Mouse (Mus musculus): ENCODE results near the gene Epm2a.
A peak's percentile ranks its signal among the peaks of the same experiment; 100 is the strongest.

DNA sequence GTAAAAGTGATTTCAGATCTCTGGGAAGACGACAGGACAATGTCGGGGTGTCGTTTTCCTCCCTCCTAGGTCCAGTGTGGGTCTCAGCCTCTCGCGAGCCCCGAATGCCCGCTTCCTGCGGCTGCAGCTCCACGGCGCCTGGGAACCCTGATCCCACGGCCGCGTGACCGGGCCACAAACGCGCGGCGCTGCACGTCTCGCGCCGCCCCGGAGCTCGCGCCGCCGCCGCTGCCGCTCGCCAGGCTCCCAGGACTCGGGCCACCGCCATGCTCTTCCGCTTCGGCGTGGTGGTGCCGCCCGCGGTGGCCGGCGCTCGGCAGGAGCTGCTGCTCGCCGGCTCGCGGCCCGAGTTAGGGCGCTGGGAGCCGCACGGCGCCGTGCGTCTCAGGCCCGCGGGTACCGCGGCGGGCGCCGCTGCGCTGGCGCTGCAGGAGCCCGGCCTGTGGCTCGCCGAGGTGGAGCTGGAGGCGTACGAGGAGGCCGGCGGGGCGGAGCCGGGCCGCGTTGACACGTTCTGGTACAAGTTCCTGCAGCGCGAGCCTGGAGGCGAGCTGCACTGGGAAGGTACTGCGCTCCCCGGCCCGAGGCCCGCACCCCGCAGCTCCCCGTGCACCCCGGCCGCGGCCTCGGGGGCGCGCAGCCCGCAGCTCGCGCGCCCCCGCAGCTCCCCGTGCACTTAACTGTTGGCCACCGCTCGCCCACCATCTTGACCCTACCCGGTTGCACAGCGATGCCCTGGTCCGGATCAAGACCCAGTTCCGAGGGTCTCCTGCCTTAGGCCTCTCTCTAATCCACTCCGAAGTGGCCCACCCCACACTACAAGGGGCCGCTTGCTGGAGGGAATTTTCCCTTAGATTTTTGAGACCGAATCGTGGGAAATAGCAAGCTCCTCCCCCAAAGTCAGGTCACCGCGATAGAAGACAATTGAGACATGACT, at the start of gene Epm2a:
- TF ChIP-seq CTCF (IDR thresholded peaks at IDR 0.05; ENCODE audit: borderline replicate concordance, insufficient read depth, low read depth, low read length): no peak
- peak; percentile 40; the same call in 1 of the 2 replicates for TF ChIP-seq POLR2A (IDR thresholded peaks at IDR 0.05; ENCODE audit: borderline replicate concordance, insufficient read depth, low read length)
